Mouse (Mus musculus) midbrain, embryonic 16.5 days (tissue): ENCODE measurements at regions not wholly inside any gene's neighbourhood (a gene's known extent, or its start where the extent isn't known, plus 50 kb on each side); places are given as distances from the start of the nearest gene placed in this dataset.
"Not testable (repeated sequence)": the region's sequence is repeated elsewhere in the genome, so short reads cannot be mapped to it uniquely, and the experiment has no call there.

Source experiments
- ATAC-seq: fragments of 200-750 bp; cut with Nextera tagmentation; 2 replicates; pipeline ENCODE4 v1.8.0; 2017; ENCODE audit warnings: moderate TSS enrichment
- H3K27ac ChIP-seq: fragments of 300-500 bp; sonication (generic); 2 replicates; pipeline ENCODE4 v1.5.1; 2014; ENCODE audit warnings: mild to moderate bottlenecking, low read length, mixed read lengths
- H3K27me3 ChIP-seq: fragments of 300-500 bp; sonication (generic); 2 replicates; pipeline ENCODE4 v1.6.1; 2014; ENCODE audit warnings: low read depth, low read length, mixed read lengths; ENCODE audit not compliant: control insufficient read depth, insufficient read depth
- H3K36me3 ChIP-seq: fragments of 300-500 bp; sonication (generic); 2 replicates; pipeline ENCODE4 v1.6.1; 2014; ENCODE audit warnings: mild to moderate bottlenecking, low read length, moderate library complexity, mixed read lengths; ENCODE audit not compliant: control insufficient read depth, insufficient read depth
- H3K4me1 ChIP-seq: fragments of 300-500 bp; sonication (generic); 2 replicates; pipeline ENCODE4 v1.6.1; 2014; ENCODE audit warnings: mild to moderate bottlenecking, low read length, mixed read lengths; ENCODE audit not compliant: control insufficient read depth, insufficient read depth
- H3K4me2 ChIP-seq: fragments of 300-500 bp; sonication (generic); 2 replicates; pipeline ENCODE4 v1.6.1; 2014; ENCODE audit warnings: mild to moderate bottlenecking, low read length, mixed read lengths
- H3K4me3 ChIP-seq: fragments of 300-500 bp; sonication (generic); 2 replicates; pipeline ENCODE4 v1.5.1; 2014; ENCODE audit warnings: low read depth, mild to moderate bottlenecking, low read length, moderate library complexity, mixed read lengths
- H3K9ac ChIP-seq: fragments of 300-500 bp; sonication (generic); 2 replicates; pipeline ENCODE4 v1.6.1; 2014; ENCODE audit warnings: low read depth, low read length, mixed read lengths
- H3K9me3 ChIP-seq: fragments of 300-500 bp; sonication (generic); replicated peaks from 2 replicates; pipeline ENCODE4 v1.6.1; 2014; ENCODE audit warnings: mild to moderate bottlenecking, low read length, mixed read lengths; ENCODE audit not compliant: control insufficient read depth, poor library complexity, severe bottlenecking
- WGBS: fragments of 180-500 bp; shearing (Covaris S2); extraction: QIAGEN DNeasy Blood & Tissue Kit; methylation state at CpG from one replicate; pipeline ENCODE4 v1.1.7; 2014; 5-methylcytosine and 5-hydroxymethylcytosine counted together

DNA sequence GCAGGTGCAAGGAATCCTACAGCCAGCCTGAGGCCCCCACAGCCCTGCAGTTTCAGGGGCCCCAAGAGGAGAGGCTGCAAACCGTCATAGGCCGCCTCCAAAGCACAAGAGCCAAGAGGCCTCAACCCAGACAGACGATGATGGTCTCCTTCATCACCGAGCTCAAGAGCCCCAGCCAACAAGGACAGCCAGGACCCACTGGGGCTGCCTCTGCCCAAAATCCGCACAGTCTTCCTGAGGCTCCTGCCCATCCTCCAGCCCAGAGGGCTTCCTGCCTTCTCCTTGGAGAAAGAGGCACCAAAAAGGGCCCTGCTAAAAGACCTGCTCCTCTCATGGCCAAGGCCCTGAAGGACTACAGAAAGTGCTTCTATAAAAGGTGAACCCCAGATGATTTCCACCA lies 112.3 kb downstream of the Nus1 start:
- not testable (repeated sequence) for ATAC-seq, H3K27ac ChIP-seq, H3K9me3 ChIP-seq, H3K36me3 ChIP-seq, H3K9ac ChIP-seq, H3K4me1 ChIP-seq, H3K4me3 ChIP-seq, H3K27me3 ChIP-seq, H3K4me2 ChIP-seq
- WGBS, result 75% methylated on average over 2 of the region's 5 CpGs

DNA sequence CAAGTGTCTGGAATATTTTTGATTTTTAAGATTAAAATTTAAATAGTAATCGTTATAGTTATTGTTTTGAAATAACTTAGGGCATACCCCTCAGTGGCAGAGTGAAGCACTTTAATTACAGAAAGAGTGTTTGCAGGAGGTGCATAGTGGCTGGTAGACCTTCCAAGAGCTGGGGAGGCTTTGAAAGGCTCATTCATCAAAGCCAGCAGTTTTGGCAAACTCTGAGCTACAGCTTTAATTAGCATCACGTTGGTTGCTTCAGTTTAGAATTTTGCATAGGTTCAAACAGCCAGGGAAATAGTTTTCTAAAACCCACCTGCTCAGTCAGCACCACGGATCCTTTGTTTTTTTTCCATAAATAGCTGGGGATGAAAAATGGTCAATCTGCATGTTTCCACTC lies 113.5 kb downstream of the Nus1 start:
- 62% methylated on average over 3 of the region's 3 CpGs for WGBS
- no peak for ATAC-seq

GRCm38 (mm10) chr10:52533278-52533892 lies 116.0 kb downstream of the Nus1 start:
- Histone ChIP-seq H3K27ac (no peak overlapping the region), H3K9ac (no peak overlapping the region), H3K4me1 (no peaks in the 10 kb centered on the region), H3K36me3 (no peaks in the 10 kb centered on the region), H3K4me2 (no peak overlapping the region), H3K27me3 (no peaks in the 10 kb centered on the region), H3K4me3 (no peak overlapping the region), H3K9me3 (no peaks in the 10 kb centered on the region)
- no peak for ATAC-seq
- WGBS, result 8% methylated on average over 2 of the region's 2 CpGs

More for the DNA sequence above, 113.5 kb downstream of the Nus1 start:
- no peaks in the 10 kb centered on the region for H3K9me3 ChIP-seq
- no peak overlapping the region for H3K27ac ChIP-seq
- H3K9ac ChIP-seq, result no peak overlapping the region
- no peaks in the 10 kb centered on the region for H3K36me3 ChIP-seq
- no peak overlapping the region for H3K4me2 ChIP-seq
- H3K4me1 ChIP-seq, result no peaks in the 10 kb centered on the region
- no peak overlapping the region for H3K4me3 ChIP-seq
- no peaks in the 10 kb centered on the region for H3K27me3 ChIP-seq

- 48% methylated on average over 4 of the region's 4 CpGs for WGBS
- no peaks in the 10 kb centered on the region for H3K27me3 ChIP-seq
Observed at GRCm38 (mm10) chr10:52533893-52534287, 116.5 kb downstream of the Nus1 start.

DNA sequence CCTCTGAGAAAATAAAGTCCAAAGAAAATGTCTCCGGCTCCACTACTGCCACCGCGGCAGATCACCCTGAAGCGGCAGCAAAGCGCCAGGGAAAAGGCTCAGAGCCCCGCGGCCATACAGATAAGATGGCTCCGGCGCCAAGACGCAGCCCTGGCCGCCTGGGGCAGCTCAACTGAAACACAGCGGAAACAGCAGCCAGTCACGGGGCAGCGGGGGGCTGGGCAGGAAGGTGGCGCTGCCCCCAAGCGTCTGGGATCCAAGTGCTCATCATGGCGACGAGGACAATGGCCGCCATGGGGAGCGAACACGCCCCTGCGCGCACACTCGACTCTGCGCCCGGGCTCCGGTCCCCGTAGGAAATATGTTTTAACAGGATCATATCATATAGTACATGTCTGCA lies 128.2 kb downstream of the Nus1 start:
- WGBS, result 93% methylated on average over 28 of the region's 28 CpGs

More at GRCm38 (mm10) chr10:52533893-52534287, 116.5 kb downstream of the Nus1 start:
- no peak overlapping the region for H3K27ac ChIP-seq
- no peak overlapping the region for H3K4me3 ChIP-seq
- no peaks in the 10 kb centered on the region for H3K36me3 ChIP-seq
- H3K4me1 ChIP-seq, result no peaks in the 10 kb centered on the region
- H3K9me3 ChIP-seq, result no peaks in the 10 kb centered on the region
- no peak overlapping the region for H3K4me2 ChIP-seq
- no peak overlapping the region for H3K9ac ChIP-seq
- no peak for ATAC-seq

DNA sequence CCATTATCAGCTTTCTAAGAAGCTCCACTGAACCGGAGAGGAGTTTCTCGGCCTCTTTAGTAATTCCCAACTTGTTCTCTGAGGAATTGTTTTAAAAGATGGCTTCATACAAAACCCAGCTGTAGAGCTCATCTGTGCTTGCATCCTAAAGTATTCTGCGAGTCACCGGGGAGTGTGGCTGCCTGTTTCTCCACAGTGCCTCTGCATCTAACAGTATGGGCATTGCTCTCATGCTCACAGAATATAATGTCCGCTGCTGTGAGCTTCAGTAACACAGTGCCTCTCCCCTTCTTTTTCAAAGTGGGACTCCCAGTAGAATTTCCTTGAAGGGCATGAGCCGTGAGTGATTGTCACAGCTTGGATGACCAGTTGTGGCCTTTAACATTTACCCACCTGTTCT lies 113.0 kb upstream of the Slc35f1 start:
- Histone ChIP-seq H3K27ac (0 out of 2 replicates have a peak overlapping the region, but pooled peaks have one; percentile 4), H3K27me3 (no peaks in the 10 kb centered on the region), H3K9me3 (no peaks in the 10 kb centered on the region), H3K36me3 (no peaks in the 10 kb centered on the region), H3K4me1 (peaks cover 6% of the 10 kb centered on the region; the same call in 1 of the 2 replicates), H3K9ac (no peak overlapping the region), H3K4me3 (no peak overlapping the region), H3K4me2 (no peak overlapping the region)
- WGBS, result 37% methylated on average over 6 of the region's 6 CpGs
- peak; percentile 54; the same call in 1 of the 2 replicates for ATAC-seq

More for the DNA sequence above, 128.2 kb downstream of the Nus1 start:
- Histone ChIP-seq H3K9me3 (0 out of 2 replicates have a peak, but pooled peaks cover 4% of the 10 kb centered on the region), H3K4me2 (no peak overlapping the region), H3K9ac (no peak overlapping the region), H3K4me3 (no peak overlapping the region), H3K4me1 (no peaks in the 10 kb centered on the region), H3K27ac (no peak overlapping the region), H3K36me3 (no peaks in the 10 kb centered on the region), H3K27me3 (no peaks in the 10 kb centered on the region)
- ATAC-seq, result no peak

DNA sequence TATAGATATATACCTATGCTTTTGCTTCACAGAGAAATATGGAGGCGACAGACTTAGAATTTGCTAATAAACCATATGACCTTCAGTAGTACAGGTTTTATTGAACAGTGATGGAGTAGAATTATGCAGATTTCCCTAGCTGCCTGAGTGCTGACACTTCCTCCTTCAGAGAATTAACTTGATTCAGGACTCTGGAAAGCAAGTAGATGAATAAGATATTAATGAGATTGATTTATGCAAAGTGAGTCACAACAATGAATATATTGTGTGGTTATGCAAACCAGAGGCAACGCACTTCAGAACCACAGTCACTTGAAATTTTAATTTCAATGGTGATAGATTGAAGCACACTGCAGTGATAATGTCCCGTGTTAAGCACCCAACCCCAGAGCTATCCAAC lies 112.5 kb upstream of the Slc35f1 start:
- Histone ChIP-seq H3K27ac (0 out of 2 replicates have a peak overlapping the region, but pooled peaks have one; percentile 4), H3K4me3 (no peak overlapping the region), H3K9me3 (no peaks in the 10 kb centered on the region), H3K4me1 (peaks cover 6% of the 10 kb centered on the region; the same call in 1 of the 2 replicates), H3K36me3 (no peaks in the 10 kb centered on the region), H3K27me3 (no peaks in the 10 kb centered on the region), H3K9ac (no peak overlapping the region), H3K4me2 (no peak overlapping the region)
- WGBS, result 52% methylated on average over 3 of the region's 3 CpGs
- ATAC-seq, result peak; percentile 73; the same call in 1 of the 2 replicates

DNA sequence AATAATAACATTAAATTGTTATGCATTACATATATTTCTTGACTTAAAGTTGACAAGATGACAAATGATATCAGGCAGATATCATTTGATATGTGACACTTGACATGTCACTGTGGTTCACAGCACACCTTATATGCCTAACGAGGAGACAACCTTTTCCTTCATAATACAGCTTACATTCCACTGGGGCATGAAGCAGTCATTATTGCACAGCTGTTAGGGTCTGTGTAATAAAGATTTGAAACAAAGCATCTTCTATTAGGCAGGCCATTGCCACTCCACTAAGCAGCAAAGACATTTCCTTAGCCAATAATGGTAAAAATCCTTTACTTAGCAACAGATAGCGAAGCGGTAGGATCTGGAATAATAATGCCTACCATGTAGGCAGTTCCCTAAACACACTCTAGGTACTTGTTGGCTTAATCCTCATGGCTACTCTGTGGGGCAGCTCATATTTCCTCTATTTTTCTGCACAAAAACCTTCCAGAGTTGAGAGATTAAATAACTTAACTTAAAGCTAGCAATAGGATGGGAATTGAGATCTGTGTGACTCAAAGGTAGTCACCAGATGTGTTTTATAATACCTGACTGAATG lies 112.0 kb upstream of the Slc35f1 start:
- Histone ChIP-seq H3K4me1 (peaks cover 6% of the 10 kb centered on the region; the same call in 1 of the 2 replicates), H3K27ac (no peak overlapping the region), H3K27me3 (no peaks in the 10 kb centered on the region), H3K4me2 (no peak overlapping the region), H3K4me3 (no peak overlapping the region), H3K9me3 (no peaks in the 10 kb centered on the region), H3K9ac (no peak overlapping the region), H3K36me3 (no peaks in the 10 kb centered on the region)
- 0 out of 2 replicates have a peak, but pooled peaks have one; percentile 36 for ATAC-seq
- 49% methylated on average over 3 of the region's 3 CpGs for WGBS

- no peak overlapping the region for H3K4me2 ChIP-seq
- H3K9me3 ChIP-seq, result no peaks in the 10 kb centered on the region
- H3K4me3 ChIP-seq, result no peak overlapping the region
- no peak overlapping the region for H3K9ac ChIP-seq
- no peak for ATAC-seq
- H3K4me1 ChIP-seq, result no peaks in the 10 kb centered on the region
- 97% methylated on average over 12 of the region's 12 CpGs for WGBS
- H3K36me3 ChIP-seq, result no peaks in the 10 kb centered on the region
- H3K27ac ChIP-seq, result no peak overlapping the region
- H3K27me3 ChIP-seq, result no peaks in the 10 kb centered on the region
Observed at GRCm38 (mm10) chr10:52593780-52594179, 96.6 kb upstream of the Slc35f1 start.
